Mouse (Mus musculus): ENCODE results near the gene Ccdc38.

Gene Ccdc38

DNA sequence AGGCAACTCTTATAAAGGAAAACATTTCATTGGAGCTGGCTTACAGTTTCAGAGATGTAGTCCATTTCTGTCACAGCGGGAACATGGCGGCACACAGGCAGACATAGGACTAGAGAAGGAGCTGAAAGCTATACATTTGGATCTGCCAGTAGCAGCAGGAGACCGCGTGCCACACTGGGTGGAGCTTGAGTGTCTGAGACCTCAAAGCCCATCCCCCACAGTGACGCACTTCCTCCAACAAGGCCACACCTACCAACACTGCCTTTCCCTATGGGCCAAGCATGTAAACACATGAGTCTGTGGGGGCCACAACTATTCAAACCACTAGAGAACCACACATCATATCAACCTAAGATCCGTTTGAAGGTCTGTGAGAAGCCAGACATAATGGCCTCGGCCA, 68.8 kb downstream of the Ccdc38 start:
- DNase-seq (ENCODE audit: low spot score), result no peak

DNA sequence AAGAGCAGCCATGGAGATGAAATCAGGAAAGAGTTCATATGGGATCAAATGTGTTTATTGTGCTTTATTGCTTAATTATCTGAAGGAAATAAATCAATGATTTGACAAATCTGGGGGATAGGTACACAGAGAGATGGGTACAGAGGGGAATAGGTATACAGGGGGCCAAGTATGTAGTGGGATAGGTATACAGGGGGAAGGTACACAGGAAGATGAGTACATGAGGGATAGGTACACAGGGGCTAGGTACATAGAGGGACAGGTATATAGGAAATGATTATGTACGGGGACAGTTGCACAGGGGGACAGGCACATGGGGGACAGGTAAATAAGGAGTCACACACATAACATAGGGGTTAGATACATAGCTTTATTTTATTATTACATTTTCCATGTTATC, 70.5 kb downstream of the Ccdc38 start:
- no peak for DNase-seq (ENCODE audit: low spot score)

DNA sequence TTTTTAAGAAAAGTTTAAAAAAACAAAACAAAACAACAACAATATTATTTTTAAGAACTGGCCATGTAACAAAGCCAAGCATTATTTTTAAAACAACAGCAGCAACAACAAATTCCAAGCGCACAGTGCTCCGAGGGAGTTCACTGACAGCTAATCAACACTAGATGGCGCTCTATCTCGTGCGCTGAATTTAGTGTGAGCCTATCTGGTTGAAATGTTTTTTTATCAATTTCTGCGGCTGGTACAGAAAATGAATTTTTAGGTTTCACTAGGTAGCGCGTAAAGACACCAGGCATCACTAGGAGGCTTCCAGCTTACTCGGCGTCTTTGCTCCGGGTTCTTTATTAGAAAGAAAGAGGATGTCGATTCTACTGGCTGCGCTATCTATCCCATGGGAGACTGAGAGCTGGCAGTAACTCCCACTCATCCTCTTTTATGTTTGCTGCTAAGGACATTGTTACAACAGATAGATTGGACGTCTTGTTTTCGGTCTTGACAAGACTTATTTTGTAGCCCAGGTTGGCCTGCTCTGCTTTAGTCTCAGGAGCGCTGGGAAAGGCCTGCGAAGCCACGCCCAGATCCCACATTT, 71.1 kb downstream of the Ccdc38 start:
- peak; percentile 81 for DNase-seq (ENCODE audit: low spot score)

DNA sequence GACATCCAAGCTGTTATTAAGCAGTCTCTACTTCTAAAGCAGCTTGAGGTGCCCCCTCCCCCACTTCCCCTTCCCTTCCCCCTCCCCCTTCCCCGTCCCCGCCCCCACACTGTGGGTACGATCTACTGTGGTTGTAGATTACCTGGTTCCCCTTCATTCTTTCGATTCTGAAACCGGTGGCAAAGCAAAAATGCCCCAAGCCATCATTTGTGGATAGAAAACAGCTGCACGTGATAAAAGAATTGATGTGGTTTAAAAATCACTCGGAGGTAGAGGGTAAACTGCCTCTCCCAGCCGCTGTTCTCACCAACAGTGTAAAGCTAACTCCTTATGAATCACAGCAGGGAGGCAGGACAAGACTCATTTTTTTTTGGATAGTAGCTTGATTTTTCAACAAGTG, 74.4 kb downstream of the Ccdc38 start:
- no peak for DNase-seq (ENCODE audit: low spot score)

DNA sequence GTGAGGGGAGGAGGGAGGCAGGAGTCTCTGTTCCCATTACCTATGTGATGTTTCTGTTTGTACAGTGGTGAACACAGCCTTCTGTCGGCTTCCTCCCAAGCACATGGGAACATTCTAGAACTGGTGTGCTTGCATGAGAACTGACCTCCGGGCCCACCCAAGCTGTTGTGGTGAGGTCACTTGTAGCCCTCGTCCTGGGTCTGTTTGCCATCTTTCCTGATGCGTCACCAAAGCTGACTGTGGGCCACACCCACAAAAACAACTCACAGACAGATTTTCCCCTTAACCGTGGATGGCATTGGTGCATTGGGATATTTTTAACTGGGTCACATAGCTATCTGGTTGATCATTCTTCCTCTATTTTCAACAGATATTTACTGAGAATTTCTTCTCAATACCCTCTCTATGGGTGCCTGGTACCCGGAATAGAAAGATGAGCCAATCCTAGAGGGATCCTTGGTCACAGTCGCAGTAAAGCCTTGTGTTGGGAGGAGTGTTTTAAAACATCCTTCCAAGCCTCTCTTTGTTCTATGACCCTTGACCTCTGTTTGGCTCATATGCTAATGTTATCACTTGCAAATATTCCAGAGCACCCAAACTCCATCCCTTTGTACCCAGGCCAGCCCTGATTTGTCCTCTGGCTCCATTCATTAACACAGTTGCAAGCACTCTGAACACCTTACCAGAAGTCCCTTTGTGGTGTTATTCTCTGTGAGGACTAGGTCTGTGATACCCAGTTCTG, 80.2 kb downstream of the Ccdc38 start:
- no peak for DNase-seq (ENCODE audit: low spot score)

DNA sequence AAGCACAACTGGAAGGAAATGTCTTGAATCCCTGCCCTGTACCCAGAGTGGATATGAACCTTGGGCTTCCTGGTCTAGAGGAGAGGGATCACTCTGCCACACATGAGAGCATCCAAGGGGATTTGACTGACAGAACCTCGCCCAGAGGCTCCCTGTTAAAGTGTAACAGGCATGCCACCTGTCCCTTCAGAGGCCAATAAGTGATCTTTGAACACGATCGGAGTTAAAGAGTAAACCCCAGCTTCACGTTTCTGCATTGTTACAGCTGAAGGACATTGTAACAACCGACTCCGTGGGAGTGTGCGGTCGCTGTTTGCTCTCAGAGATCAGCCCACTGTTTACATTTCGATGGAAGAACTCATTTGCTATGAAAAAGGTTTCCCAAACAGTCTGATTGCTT, 83.3 kb downstream of the Ccdc38 start:
- no peak for DNase-seq (ENCODE audit: low spot score)

DNA sequence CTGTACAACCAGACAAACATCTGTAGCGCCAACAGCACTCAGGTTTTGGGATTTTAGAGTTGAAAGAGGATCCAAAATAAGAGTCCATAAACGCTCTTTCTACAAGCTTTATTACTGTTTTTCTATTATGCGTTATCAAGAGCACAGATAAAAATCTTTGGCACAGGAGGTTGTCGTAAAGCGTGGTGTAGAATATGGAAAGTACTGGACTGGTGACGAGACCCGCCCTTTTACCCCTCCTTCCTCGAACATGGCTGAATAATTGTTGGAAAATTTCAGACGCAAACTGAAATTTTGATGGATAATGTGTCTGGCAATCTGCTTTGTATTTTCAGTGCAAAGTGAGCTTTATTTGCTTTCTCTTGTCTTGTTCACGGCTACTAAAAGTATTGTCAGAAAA, 83.7 kb downstream of the Ccdc38 start:
- DNase-seq (ENCODE audit: low spot score), result no peak

DNA sequence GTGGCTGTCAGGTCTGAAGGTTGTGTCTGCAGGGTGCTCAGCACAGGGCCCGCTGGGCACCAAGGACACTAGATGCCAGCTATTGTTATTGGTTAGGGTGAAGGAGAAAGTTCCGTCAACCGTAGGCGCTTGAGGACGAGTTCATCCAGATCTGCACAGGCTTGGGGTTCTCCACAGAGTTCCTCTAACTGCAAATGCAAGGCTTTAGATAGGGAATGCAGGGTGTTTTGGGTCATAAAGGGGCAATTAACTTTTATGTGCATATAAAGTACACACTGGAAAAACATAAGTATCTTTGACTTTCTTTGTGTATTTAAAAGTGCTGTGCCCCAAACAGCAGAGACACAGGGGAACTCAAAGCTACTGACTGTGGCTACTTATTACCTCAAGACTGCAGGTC, 89.9 kb downstream of the Ccdc38 start:
- no peak for DNase-seq (ENCODE audit: low spot score)

DNA sequence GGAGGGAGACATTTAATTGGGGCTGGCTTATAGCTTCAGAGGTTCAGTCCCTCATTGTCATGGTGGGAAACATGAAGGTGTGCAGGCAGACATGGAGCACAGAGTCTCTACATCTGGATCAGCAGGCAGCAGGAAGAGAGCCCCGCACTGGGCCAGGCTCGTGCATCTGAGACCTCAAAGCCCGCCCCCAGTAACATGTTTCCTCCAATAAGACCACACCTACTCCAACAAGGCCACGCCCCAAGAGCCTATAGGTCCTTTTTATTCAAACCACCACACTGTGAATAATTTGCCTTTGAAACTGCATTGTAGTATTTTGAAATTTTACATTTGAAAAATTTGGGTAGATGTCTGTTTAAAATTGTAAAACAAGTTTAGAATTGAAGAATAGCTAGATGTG, 91.7 kb downstream of the Ccdc38 start:
- DNase-seq (ENCODE audit: low spot score), result no peak

DNA sequence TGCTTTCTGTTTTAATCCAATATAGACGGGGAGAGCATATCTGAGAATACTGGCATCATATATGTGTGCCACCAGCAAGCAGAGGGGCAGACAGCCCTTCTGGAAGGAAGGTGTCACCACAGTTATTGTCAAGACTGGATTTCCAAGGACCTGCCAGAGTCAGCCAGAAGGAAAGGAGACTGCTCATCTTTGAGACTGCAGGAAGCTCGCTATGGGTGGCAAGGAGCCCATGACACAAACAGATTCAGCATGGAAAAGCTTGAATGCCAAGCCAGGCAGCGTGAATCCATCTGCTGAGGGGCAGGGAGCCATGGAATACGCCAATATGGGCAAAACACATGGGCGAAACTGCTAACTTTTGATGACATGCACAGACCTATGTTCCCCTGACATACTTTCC, 93.1 kb downstream of the Ccdc38 start:
- DNase-seq (ENCODE audit: low spot score), result no peak

Data from embryo, embryonic 10.5 days (tissue).